ENCODE assay signal across 22 mouse cellular contexts in genomic region chr14:57318812-57319211, GRCm38 (mm10).
"Had no signal": no experiment of that assay in that cellular context is flagged by ENCODE, and none has a peak within 500 bp of the region (broad histone marks: within the 10 kb centered on the region; RNA-seq: fewer than 3 reads in every experiment).

No protein-coding gene starts in this region.

- DNase-seq: kidney, adult 9 months; kidney, postnatal 14 days; layer of hippocampus, adult 9-11 months; liver; lung, adult 18-20 months; lung, postnatal 10 days; lung, postnatal 36 days; right cerebral cortex, adult 18-20 months; right cerebral cortex, postnatal 14 days; right cerebral cortex, postnatal 4 days; spleen, adult 18-20 months; thymus, postnatal 4 days had no signal

- H3K9me3 ChIP-seq: limb, embryonic 10.5 days; limb, embryonic 13.5 days; liver, embryonic 12.5 days; liver, embryonic 15.5 days; lung, embryonic 15.5 days; megakaryocyte, embryonic 14.5 days; midbrain, embryonic 10.5 days; midbrain, embryonic 13.5 days; stomach, embryonic 15.5 days had no signal

- H3K9ac ChIP-seq: limb, embryonic 13.5 days; liver, embryonic 12.5 days; liver, embryonic 15.5 days; lung, embryonic 15.5 days; midbrain, embryonic 13.5 days; stomach, embryonic 15.5 days had no signal

- H3K4me1 ChIP-seq: liver, embryonic 15.5 days; stomach, embryonic 15.5 days had no signal

- H3K27ac ChIP-seq: layer of hippocampus, adult 2 months; limb, embryonic 10.5 days; limb, embryonic 13.5 days; liver, embryonic 12.5 days; liver, embryonic 15.5 days; lung, embryonic 15.5 days; midbrain, embryonic 10.5 days; midbrain, embryonic 13.5 days; stomach, embryonic 15.5 days had no signal

- H3K4me3 ChIP-seq: layer of hippocampus, adult 2 months; limb, embryonic 10.5 days; limb, embryonic 13.5 days; liver, embryonic 12.5 days; liver, embryonic 15.5 days; lung, embryonic 15.5 days; megakaryocyte, embryonic 14.5 days; midbrain, embryonic 10.5 days; midbrain, embryonic 13.5 days; stomach, embryonic 15.5 days had no signal

- ATAC-seq: liver, embryonic 12.5 days; midbrain, embryonic 13.5 days had no signal

- H3K4me2 ChIP-seq: limb, embryonic 13.5 days; liver, embryonic 12.5 days; liver, embryonic 15.5 days; lung, embryonic 15.5 days; midbrain, embryonic 13.5 days; stomach, embryonic 15.5 days had no signal

- H3K36me3 ChIP-seq: limb, embryonic 10.5 days; limb, embryonic 13.5 days; liver, embryonic 12.5 days; liver, embryonic 15.5 days; lung, embryonic 15.5 days; midbrain, embryonic 10.5 days; midbrain, embryonic 13.5 days; stomach, embryonic 15.5 days had no signal

- H3K27me3 ChIP-seq: limb, embryonic 13.5 days; liver, embryonic 12.5 days; liver, embryonic 15.5 days; lung, embryonic 15.5 days; midbrain, embryonic 13.5 days; stomach, embryonic 15.5 days had no signal
